Mouse (Mus musculus): ENCODE measurements around the gene Rsrc1. TPM values are rescaled to one million over a fixed set of nuclear protein-coding genes. Genes with fewer than 3 reads are reported as not detected.
A peak's percentile ranks its signal among the peaks of the same experiment; 100 is the strongest.

The Rsrc1 gene
- polyA plus RNA-seq (2012; rRNA removed): 13.7 and 24.0 TPM in 2 replicates

GRCm38 (mm10) chr3:66981101-66981661 is at the start of gene Rsrc1:
TSS of gene Rsrc1 (plus strand) at chr3:66981390.
- no peak for TF ChIP-seq POLR2A (IDR thresholded peaks at IDR 0.05; ENCODE audit: borderline replicate concordance, extremely low read depth, insufficient read depth, insufficient read length, poor library complexity, severe bottlenecking)
- no peak for TF ChIP-seq CTCF (IDR thresholded peaks at IDR 0.05; ENCODE audit: borderline replicate concordance, extremely low read depth, insufficient read depth, insufficient read length)

DNA sequence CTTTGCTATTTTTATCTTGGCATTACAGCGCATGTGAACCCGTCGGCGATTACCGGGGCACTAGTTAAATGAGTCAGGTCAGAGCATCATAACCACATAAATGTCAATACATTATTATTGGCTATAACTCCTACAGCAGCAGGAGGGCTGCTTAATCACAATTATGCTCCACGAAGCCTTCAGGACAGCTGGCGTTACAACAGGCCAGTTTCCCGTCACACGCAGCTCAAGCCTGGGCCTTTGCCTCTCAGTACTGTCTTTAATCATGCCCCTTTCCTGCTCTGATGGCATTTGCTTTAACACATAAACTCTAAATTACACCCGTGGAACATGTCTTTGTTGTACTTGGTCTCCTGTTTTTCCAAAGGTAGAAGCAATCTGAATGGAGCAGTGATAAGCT is 41.5 kb upstream of the Rsrc1 start:
- no peak for TF ChIP-seq POLR2A (IDR thresholded peaks at IDR 0.05; ENCODE audit: borderline replicate concordance, extremely low read depth, insufficient read depth, insufficient read length, poor library complexity, severe bottlenecking)
- no peak for TF ChIP-seq CTCF (IDR thresholded peaks at IDR 0.05; ENCODE audit: borderline replicate concordance, extremely low read depth, insufficient read depth, insufficient read length)
- DNase-seq (ENCODE audit: low read depth): peak; percentile 11

More at GRCm38 (mm10) chr3:66981101-66981661, at the start of gene Rsrc1:
- DNase-seq (ENCODE audit: low read depth): peak; percentile 61

GRCm38 (mm10) chr3:66955126-66955525 is 26.1 kb upstream of the Rsrc1 start:
- DNase-seq (ENCODE audit: low read depth): peak; percentile 52

GRCm38 (mm10) chr3:66959972-66960371 is 21.2 kb upstream of the Rsrc1 start:
- no peak for DNase-seq (ENCODE audit: low read depth)
- TF ChIP-seq CTCF (IDR thresholded peaks at IDR 0.05; ENCODE audit: borderline replicate concordance, extremely low read depth, insufficient read depth, insufficient read length): no peak
- TF ChIP-seq POLR2A (IDR thresholded peaks at IDR 0.05; ENCODE audit: borderline replicate concordance, extremely low read depth, insufficient read depth, insufficient read length, poor library complexity, severe bottlenecking): no peak

More at GRCm38 (mm10) chr3:66955126-66955525, 26.1 kb upstream of the Rsrc1 start:
- TF ChIP-seq CTCF (IDR thresholded peaks at IDR 0.05; ENCODE audit: borderline replicate concordance, extremely low read depth, insufficient read depth, insufficient read length) (peak; percentile 35; the same call in 1 of the 2 replicates), POLR2A (IDR thresholded peaks at IDR 0.05; ENCODE audit: borderline replicate concordance, extremely low read depth, insufficient read depth, insufficient read length, poor library complexity, severe bottlenecking) (no peak)

GRCm38 (mm10) chr3:66964884-66965283 is 16.3 kb upstream of the Rsrc1 start:
- no peak for TF ChIP-seq CTCF (IDR thresholded peaks at IDR 0.05; ENCODE audit: borderline replicate concordance, extremely low read depth, insufficient read depth, insufficient read length)
- TF ChIP-seq POLR2A (IDR thresholded peaks at IDR 0.05; ENCODE audit: borderline replicate concordance, extremely low read depth, insufficient read depth, insufficient read length, poor library complexity, severe bottlenecking): no peak
- no peak for DNase-seq (ENCODE audit: low read depth)

GRCm38 (mm10) chr3:66967508-66967907 is 13.7 kb upstream of the Rsrc1 start:
- no peak for DNase-seq (ENCODE audit: low read depth)
- TF ChIP-seq POLR2A (IDR thresholded peaks at IDR 0.05; ENCODE audit: borderline replicate concordance, extremely low read depth, insufficient read depth, insufficient read length, poor library complexity, severe bottlenecking) (no peak), CTCF (IDR thresholded peaks at IDR 0.05; ENCODE audit: borderline replicate concordance, extremely low read depth, insufficient read depth, insufficient read length) (no peak)

GRCm38 (mm10) chr3:66970261-66970660 is 10.9 kb upstream of the Rsrc1 start:
- TF ChIP-seq POLR2A (IDR thresholded peaks at IDR 0.05; ENCODE audit: borderline replicate concordance, extremely low read depth, insufficient read depth, insufficient read length, poor library complexity, severe bottlenecking) (no peak), CTCF (IDR thresholded peaks at IDR 0.05; ENCODE audit: borderline replicate concordance, extremely low read depth, insufficient read depth, insufficient read length) (no peak)
- DNase-seq (ENCODE audit: low read depth): no peak

GRCm38 (mm10) chr3:66970661-66971331 is 10.4 kb upstream of the Rsrc1 start:
- DNase-seq (ENCODE audit: low read depth): peak; percentile 35
- no peak for TF ChIP-seq CTCF (IDR thresholded peaks at IDR 0.05; ENCODE audit: borderline replicate concordance, extremely low read depth, insufficient read depth, insufficient read length)
- TF ChIP-seq POLR2A (IDR thresholded peaks at IDR 0.05; ENCODE audit: borderline replicate concordance, extremely low read depth, insufficient read depth, insufficient read length, poor library complexity, severe bottlenecking): no peak

- peak; percentile 49 for DNase-seq (ENCODE audit: low read depth)
- TF ChIP-seq CTCF (IDR thresholded peaks at IDR 0.05; ENCODE audit: borderline replicate concordance, extremely low read depth, insufficient read depth, insufficient read length) (no peak), POLR2A (IDR thresholded peaks at IDR 0.05; ENCODE audit: borderline replicate concordance, extremely low read depth, insufficient read depth, insufficient read length, poor library complexity, severe bottlenecking) (no peak)
Observed at GRCm38 (mm10) chr3:66972191-66972950, 8.8 kb upstream of the Rsrc1 start.

- TF ChIP-seq CTCF (IDR thresholded peaks at IDR 0.05; ENCODE audit: borderline replicate concordance, extremely low read depth, insufficient read depth, insufficient read length): no peak
- TF ChIP-seq POLR2A (IDR thresholded peaks at IDR 0.05; ENCODE audit: borderline replicate concordance, extremely low read depth, insufficient read depth, insufficient read length, poor library complexity, severe bottlenecking): no peak
- DNase-seq (ENCODE audit: low read depth): peak; percentile 70
Observed at GRCm38 (mm10) chr3:66973391-66973943, 7.7 kb upstream of the Rsrc1 start.

DNA sequence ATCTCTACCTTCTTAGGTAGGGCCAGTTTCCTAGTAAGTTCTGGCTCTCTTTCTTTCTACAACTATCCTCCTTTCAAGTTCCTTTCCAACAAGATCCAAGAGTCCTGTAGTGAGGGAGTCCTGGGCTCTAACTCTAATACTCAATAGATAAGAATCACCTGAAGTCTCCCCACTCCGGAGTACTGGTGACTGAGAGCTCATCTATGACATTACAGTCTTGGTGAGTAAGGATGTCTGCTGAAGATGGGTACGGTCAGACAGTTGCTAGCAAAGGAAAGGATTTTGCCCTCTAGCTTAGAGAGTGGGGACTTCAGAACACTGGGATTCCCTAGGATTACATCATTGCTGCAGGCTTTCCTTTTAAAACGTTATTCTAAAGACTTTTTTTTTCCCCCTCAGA is 6.7 kb upstream of the Rsrc1 start:
- DNase-seq (ENCODE audit: low read depth): peak; percentile 48

More for the DNA sequence above, 6.7 kb upstream of the Rsrc1 start:
- TF ChIP-seq POLR2A (IDR thresholded peaks at IDR 0.05; ENCODE audit: borderline replicate concordance, extremely low read depth, insufficient read depth, insufficient read length, poor library complexity, severe bottlenecking) (no peak), CTCF (IDR thresholded peaks at IDR 0.05; ENCODE audit: borderline replicate concordance, extremely low read depth, insufficient read depth, insufficient read length) (no peak)

Measured in brain, embryonic 14.5 days (tissue).